Mouse (Mus musculus) urinary bladder, postnatal 36 days (tissue): ENCODE measurements around the gene Myl12a.

Experiments
- DNase-seq, 2 experiments: peaks; one replicate each; pipeline ENCODE4 v3.0.0; 2022; ENCODE audit warnings: low spot score in 2 of 2, mixed read lengths in 1 of 2

Myl12a gene

GRCm38 (mm10) chr17:71002744-71003094 lies at the start of gene Myl12a:
TSS of gene Myl12a (minus strand) at chr17:71002878.
- no peak for DNase-seq

DNA sequence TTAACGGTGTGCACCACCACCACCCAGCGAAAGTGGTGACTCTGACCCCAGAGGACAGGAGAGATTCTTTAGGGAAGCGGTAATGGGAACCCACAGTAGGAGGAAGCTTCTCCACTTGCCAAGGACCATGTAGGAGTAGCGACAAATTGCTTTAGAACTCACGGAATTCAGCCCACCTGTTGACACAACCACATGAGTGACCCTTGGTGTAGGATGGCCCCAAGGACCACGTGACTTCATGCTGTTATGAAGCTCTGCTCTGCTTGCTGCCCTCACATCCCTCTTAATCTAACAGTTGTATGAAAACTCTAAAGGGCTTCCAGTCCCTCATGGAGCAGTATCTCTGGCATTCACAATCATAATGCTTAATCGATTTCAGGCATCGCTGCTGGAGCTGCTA lies 46.6 kb upstream of the Myl12a start:
- no peak for DNase-seq

DNA sequence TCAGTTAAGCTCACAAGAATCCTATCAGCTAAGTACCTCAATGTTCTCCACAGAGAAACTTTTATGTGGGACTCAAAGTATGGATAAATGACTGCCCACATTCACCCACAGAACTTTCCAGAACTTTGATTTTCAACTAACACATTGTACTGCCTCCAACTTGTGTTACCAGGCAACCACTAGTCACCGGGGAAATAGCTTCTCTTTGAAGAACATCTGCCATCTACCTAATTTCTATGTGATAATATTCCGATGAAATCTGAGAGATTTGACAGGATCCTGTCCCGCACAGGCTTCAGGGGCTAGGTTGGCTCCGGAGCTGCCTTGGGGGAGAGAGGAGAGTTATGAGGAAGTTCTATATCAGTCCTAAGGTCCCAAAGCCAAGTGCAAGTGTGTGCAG lies 44.2 kb upstream of the Myl12a start:
- DNase-seq: no peak

- no peak for DNase-seq
These were observed 42.9 kb upstream of the Myl12a start for GRCm38 (mm10) chr17:71045591-71045990.

GRCm38 (mm10) chr17:71042645-71043044 lies 40.0 kb upstream of the Myl12a start:
- DNase-seq: no peak

DNA sequence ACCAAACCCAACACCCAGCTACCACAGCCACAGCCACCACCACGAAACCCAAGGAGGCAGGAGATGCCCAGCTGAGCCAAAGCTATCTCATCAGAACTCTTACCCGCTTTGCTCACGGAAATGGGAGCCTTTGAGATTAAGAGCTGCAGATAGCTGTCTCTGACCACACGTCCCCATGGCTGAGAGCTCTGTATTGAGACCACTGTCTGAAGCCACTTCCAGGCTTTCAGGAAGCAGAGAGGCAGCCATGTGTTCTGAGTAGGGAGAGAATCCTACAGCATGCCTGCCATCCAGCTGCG lies 37.9 kb upstream of the Myl12a start:
- DNase-seq: no peak

DNA sequence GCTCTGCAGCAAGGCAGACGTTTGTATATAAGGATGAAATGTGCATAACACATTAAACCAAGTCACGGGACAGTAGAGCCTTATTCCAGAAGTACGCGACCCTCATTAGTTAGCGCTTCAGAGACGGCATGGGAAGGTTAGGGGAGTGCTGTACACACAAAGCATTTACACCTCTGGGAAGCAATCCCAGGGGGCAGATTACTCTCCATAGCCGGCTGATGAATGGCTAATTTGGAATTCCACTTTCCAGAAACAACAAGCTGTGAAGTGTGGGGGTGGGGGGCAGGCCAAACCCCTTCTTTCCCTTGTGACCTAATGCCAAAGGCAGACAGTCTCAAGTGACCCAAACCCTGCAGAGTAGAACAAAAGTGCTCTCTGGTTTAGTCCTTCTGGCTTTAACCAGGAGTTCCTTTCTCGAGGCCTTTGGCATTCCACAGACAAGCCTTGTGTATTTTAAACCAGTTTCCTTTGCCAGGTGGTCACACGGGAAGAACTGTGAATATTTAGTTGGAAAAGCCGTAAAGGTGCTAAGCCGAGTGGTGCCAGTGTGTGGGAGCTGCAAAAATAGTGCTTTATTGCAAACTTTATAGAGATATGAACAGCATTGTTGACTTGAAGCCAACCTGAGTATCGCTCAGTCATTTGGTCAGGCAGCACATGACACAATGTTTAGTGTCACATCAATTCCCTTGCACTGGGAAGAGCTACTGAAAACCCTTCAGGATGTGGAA lies 37.3 kb upstream of the Myl12a start:
- no peak for DNase-seq

GRCm38 (mm10) chr17:71038812-71039211 lies 36.1 kb upstream of the Myl12a start:
- DNase-seq: no peak

GRCm38 (mm10) chr17:71037188-71037587 lies 34.5 kb upstream of the Myl12a start:
- no peak for DNase-seq

DNA sequence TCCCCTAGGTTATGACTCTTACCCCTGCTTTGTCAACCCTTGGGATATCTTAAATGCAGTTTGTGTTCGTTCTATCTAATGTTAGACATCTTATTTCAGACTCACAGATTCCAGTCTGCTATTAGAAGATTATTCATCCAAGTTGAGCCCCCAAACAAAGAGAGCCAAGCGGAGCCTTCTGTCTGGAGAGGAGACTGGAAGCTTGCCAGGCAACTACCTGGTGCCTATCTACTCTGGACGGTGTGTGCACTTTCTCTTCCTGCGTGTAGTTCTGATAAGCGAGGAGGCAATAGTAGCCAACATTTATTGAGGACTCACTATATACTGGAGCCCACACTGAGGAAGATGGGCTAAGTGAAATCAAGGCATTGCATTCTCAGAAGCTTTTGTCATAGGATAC lies 31.8 kb upstream of the Myl12a start:
- DNase-seq: no peak

DNA sequence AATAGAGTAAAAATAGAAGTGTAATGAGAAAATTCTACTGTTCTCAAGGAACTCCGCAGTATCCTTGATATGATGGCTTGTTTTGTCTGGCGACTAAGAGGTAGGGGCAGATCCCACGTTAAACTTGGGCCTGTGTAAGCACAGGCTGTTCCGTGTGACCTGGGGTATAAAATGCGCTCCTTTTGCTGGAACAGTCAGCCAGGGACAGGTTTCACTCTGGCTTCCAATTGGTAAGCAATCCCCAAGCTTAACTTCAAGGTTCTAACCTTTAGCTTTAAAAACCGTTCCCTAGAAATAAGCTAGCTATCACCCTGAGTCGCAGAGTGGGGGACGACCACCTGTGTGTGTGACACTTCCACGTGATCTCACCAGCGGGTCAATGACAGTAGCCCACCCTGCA lies 30.0 kb upstream of the Myl12a start:
- DNase-seq: no peak

GRCm38 (mm10) chr17:71027186-71027585 lies 24.5 kb upstream of the Myl12a start:
- DNase-seq: no peak

- DNase-seq: no peak
These were observed 23.2 kb upstream of the Myl12a start for GRCm38 (mm10) chr17:71025922-71026321.

GRCm38 (mm10) chr17:71024071-71024470 lies 21.4 kb upstream of the Myl12a start:
- DNase-seq: no peak

GRCm38 (mm10) chr17:71022841-71023240 lies 20.2 kb upstream of the Myl12a start:
- DNase-seq: no peak

DNA sequence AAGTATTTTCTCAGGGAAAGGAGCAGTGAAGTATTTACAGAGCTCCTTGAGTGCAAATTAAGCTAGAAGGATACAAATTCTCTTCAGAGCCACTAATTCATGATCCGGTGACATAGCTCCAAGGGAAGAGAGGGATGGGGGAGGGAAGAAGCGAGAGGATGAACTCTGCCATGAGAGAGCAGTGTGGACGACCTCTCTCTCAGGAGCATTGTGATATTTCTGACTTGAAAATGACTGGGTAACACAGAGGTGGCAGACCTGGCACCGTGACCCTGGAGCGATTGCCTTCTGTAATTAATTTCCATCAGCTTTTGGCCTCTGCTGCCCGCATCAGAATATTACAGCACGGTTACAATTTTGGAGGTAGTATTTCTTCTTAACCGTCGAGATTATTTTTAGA lies 17.2 kb upstream of the Myl12a start:
- DNase-seq: no peak

GRCm38 (mm10) chr17:71019309-71019655 lies 16.6 kb upstream of the Myl12a start:
- no peak for DNase-seq

DNA sequence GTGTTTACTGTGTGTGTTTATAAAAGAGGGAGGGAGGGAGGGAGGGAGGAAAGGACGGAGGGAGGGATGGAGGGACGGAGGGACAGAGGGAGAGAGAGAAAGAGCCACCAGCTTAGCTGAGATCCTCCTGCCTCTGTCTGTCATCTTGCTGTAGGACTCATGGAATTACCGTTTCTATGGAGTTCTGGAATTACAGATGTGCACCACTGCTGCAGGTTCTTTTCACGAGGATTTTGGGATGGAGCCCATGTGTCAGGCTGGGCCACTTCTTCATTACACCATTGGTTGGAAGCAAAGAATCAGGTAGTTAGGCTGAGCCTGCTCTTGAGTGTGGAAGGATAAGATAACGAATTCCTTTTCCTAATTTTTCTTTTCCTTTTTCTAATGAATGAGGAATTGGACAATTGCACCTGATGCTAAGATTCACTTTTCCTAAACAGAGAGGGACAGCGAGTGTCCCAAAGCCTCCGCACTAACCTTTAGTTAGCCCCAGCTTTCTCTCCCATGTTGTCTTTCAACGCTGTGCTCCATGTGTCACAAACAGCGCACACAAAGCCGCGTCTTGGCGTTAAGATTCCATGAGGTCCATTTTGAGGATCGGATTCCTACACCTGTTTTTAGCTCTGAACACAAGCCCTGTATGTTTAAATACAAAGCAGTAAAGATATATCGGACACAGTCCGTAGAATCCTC lies 16.1 kb upstream of the Myl12a start:
- no peak for DNase-seq

GRCm38 (mm10) chr17:71018151-71018550 lies 15.5 kb upstream of the Myl12a start:
- no peak for DNase-seq

GRCm38 (mm10) chr17:71017457-71017998 lies 14.8 kb upstream of the Myl12a start:
- DNase-seq: no peak

DNA sequence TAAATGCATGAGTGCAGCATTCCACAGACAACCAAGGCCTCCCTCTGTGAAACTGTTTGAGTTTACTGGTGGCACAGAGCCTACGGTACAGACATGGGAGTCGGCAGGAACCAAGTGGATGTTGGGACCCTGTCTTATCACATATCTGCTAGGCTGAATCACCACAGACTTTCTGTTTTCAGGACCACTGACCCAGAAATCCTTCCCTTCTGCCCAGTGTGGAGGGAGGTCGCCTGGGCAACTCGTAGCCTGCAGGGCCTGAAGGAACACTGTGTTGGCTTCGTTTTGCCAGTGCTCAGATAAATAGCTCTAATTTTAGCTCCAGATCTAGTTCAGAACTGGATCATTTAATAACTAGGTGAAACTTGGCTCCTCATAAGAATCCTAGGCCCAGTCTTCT lies 12.2 kb upstream of the Myl12a start:
- DNase-seq: no peak

DNA sequence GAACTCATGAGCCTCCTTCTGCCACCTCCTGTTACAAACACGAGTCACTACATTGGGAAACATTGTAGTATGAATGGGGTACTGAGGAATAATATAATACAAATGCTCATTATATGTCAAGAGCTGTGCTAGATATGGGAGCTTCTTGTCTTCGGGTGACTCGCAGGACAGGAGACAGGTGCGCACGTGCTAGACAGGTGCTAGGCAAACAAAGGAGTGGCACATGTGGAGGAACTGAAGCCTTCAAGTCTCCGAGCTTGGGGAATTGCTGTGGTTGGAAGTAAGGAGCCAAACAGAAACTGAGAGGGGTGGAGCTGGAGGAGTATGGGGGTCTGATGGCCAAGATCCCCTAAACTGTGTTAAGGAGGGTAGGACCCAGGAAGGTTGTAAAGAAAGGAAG lies 10.4 kb upstream of the Myl12a start:
- no peak for DNase-seq

DNA sequence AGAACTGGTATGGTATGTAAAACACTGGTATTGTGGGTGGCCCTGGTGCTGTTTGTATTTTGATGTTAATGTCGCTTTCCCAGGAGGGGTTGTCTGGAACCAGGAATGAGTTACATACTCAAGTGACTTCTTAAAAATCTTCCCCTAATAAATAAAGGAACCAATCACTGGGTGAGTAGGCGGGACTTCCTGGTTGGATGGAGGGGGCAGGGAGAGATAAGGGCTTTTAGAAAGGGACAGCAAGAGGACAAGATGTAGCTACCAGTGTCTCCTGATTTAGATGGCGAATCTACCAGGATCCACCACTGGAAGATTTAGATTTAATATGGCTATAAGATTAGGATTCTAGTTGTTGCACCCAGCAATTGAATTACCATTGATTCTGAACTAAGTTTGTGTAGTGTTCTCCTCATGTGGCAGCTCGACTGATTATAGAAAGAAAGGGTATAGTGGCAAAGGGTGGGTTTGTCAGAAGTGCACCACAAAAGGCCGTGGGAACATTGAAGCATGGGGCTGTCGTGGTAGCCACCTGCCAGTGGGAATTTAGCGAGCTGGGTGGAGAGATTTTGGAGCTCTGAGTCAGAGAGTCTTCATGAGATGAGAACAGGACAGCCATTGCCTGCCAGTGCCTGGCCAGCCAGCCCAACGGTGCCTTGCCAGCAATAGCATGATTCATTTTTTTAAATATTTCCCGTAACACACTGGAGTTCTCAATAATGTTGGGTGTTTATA lies 9.4 kb upstream of the Myl12a start:
- no peak for DNase-seq
